Mouse (Mus musculus) thymus, postnatal 4 days (tissue): ENCODE measurements around the gene Ada.
A peak's percentile ranks its signal among the peaks of the same experiment; 100 is the strongest.

Experiments
- DNase-seq: peaks from one replicate; pipeline ENCODE4 v3.0.0; 2021

The Ada gene

DNA sequence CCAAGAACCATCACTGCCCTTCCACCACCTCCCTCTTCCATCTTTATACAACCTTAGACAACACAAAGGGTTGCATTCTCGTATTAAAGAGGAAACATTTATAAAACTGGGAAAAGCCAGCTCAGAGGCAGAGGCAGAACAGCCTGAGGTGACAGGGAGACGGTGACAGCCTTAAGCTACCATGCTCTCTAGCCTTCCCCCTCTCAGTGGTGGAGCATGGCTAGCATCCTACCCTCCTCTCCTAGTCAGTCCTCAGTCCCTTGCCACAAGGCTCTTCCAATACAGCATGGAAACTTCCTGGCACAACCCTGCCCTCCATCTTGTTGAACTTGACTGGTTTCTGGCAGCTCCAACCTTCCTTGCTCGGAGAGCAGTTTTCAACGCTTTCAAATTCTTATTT lies 21.7 kb downstream of the Ada start:
- DNase-seq = no peak

DNA sequence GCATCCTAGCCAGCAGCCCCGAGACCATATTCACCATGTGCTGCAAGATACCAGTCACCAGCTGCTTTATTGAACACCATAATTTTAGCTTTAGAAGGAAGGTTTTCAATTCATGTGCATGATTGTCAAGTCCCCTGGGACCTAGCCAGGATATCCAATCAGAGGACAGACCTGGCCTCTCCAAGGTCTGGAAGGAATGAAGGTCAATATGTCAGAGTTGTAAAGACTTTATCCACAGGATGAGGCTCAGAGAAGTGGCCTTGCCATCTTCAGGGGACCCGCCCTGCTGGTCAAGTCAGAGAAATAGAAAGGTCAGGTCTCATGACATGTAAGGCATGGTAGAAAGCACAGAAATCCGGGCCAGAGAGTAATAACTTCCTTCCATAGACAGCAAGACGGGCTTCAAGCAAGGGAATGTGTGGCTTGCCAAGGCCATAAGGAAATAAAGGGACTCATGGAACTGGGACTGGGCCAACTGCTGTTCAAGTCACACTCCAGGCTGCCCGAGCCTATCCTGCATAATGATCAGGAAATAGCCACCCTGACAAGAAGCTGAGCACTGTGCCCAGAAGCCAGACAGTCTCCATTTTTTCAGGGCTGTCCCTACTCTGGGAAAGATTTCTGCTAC lies 23.2 kb downstream of the Ada start:
- no peak for DNase-seq

DNA sequence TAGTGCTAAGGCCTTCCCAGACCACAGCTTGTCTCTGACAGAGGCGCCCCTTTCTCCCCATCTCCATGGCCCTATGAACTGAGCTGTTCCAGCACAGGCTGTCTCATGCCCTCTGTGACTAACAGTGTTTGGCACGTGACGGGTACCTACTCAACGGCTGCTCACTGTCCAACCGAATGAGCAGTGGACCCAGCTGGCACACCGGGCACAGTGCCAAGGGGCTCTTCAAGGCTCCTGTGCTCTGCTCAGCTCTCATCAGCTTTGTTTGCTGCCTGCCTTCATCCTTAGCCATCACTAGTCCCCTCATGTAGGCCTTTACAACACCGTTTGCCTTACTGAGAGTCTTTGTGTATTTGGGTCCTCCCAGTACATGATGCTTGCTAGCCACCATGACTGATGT lies 27.5 kb downstream of the Ada start:
- no peak for DNase-seq

DNA sequence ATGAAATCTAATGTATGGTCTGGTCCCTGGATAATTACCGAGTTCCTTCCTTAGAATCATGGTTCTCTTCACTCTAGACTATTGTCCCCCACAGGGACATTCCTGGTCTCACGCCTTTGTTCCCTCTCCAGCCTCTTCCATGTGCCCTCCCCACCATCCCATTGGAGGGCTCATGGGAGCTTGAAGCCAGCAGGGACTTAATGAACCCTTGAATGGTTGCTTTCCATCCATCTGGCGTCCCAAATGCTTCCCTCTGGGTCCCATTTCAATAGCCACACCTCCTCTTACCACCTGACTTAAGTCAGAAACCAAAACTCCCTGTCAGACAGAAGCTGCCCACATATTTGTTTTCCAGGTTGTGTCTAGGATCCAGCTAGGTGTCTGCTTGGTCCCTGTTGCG lies 30.4 kb downstream of the Ada start:
- no peak for DNase-seq

DNA sequence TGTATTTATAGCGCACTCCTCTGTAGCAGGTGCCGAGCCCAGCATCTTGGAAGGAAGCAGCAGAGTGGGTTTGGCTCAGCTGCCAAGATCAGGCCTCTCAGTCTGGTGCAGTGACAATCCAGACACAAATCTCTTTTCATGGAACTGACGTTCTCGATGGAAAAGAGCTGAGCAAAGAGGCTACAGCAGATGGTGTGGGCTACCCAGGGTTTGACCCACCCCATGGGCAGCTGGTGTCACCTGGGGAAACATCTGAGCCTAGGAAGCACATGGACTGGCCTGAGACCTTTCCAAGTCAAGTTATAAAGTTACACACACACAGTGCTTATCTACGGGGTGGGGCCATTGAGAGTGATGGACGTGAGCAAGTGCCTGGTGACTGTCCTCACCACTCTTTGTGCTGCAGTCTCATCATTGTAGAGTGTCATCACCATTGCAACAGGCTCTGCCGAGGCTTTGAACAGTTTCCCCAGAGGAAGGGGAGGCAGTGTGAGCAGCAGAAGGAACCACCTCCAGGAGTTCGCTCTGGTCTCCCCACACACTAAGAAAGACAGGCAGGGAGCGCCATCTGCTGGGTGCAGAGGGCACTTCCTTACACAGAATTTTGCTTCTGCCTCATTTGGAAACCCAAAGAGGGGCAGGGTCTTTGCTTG lies 31.0 kb downstream of the Ada start:
- peak; percentile 93 for DNase-seq

DNA sequence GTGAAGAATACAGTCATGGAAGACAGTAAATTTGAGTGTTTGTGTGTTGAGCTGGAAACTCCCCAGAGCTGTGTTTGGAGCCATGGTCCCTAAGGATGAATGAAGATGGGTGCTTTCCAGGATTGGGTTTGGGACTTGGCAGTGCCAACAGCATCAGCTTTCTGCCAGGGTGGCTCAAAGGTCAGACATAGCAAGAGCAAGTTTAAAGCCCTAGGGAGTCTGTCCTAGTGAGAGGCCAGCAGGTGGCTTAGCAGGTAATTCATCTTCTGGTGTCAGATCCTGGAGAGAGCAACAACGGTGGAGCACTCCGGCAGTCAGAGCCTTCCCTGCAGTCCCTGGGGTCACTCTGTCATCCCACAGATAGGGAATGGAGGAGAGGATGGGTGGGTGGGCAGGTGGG lies 31.5 kb downstream of the Ada start:
- no peak for DNase-seq

DNA sequence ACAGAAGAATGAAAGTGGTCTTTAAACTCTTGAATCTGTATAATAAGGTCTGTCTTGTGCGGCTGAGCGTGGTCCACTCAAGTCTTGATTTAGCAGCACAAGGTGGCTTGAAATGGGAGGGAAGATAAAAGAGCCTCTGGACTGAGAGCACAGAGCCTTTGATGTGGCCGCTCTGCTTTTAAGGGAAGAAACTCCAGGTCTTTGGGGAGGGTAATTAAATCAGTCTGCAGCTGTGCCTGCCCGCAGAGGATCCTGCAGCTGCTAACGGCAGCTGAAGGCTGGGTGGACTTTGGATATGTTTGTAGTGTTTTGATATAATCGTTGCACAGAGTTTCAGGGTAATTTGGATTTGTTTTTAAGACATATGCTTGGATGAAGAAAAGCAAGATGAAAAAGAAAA lies 33.2 kb downstream of the Ada start:
- peak; percentile 50 for DNase-seq

DNA sequence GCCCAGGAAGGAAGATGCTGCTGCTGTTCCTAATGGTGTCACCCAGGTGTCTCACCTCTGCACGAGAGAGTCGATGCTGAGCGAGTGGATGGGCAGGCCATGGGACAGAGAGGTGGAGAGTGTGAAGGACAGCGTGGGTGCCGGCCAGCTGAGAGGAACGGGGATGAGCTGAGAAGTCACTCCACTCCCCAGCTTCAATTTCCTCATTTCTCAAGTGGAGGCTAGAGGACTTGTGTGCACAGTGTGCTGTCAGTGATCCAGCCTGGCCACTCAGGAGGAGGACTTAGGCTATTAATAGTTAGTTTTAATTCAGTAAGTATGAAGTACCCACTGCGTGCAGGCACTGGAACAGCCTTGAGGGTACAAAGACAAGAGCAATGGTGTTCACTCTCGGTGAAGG lies 33.6 kb downstream of the Ada start:
- DNase-seq = peak; percentile 37

DNA sequence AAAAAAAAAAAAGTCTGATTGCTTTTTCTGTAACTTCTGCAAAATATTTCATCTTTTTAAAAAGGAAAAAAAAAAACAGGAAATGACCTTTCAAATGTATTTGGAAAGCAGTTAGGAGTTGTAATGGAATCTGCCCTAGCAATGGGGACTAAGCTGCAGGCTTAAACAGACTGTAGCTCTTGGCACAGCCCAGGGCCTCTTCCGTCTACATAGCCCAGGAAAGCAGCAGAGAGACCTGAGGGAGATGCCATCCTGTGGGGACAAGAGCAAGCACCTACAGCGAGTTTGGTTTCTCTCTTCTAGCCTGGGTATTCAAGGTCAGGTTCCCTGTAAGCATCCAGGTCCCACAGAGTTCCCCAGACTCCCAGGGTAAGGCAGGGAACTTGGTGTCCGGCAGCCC lies 36.7 kb downstream of the Ada start:
- peak; percentile 44 for DNase-seq

DNA sequence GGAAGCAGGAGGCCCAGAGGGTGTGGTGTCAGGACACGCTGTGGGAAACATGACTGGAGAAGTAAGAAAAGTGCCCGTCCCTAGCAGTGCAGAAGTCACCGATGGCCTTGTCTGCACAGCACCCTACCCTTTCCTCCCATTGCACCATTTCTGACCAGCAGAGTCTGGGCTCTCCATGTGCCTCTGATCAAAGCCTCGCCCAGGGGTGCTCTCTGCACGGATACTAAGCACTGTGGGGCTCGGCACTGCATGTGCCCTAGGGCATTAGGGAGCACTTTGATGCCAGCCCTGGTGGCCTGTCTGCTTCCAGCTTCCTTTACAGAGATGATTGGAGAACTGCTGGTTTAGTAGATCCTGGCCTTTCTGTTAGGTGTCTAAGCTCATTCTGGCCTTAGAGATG lies 37.2 kb downstream of the Ada start:
- DNase-seq = peak; percentile 54

DNA sequence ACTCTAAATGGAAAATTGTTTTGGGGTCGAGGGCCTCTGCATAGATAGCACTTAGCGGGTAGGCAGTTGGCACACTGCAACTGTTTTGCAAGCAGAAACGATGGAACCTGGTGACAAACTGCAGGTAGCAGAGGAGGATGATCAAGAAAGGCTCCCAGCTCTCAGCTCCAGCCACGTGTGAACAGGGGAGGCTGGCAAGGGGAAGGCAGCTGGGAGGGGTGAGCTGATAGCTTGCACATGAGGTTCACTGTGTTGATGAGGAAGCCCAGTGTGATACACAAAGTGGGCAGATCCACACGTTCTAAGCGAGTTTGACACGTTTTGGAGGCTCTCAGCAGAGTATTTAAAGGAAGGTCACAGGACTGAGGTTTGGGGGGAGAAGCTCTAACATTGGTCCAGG lies 37.6 kb downstream of the Ada start:
- DNase-seq = peak; percentile 68

DNA sequence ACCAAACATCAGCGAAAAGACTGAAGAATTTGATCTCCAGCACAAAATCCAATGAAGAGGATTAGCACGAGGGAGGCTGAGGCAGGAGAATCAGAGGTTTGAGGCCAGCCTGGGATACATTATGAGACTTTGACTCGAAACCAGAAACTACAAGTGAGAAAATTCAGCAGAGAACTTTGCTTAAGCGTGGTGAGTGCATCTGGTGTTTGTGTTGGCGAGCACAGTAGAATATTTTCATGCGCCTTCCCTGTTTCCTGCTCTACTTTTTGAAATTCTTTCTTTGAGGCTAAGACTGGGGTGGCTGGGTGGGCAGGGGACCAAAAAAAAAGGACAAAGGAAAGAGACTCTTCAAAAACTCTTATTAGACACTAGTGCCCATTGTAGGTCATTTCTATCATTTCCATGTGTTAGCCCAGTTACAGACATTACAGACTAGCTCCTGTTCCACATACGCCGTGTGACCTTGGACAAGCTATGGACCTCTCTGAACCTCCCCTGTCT lies 38.6 kb downstream of the Ada start:
- DNase-seq = no peak

DNA sequence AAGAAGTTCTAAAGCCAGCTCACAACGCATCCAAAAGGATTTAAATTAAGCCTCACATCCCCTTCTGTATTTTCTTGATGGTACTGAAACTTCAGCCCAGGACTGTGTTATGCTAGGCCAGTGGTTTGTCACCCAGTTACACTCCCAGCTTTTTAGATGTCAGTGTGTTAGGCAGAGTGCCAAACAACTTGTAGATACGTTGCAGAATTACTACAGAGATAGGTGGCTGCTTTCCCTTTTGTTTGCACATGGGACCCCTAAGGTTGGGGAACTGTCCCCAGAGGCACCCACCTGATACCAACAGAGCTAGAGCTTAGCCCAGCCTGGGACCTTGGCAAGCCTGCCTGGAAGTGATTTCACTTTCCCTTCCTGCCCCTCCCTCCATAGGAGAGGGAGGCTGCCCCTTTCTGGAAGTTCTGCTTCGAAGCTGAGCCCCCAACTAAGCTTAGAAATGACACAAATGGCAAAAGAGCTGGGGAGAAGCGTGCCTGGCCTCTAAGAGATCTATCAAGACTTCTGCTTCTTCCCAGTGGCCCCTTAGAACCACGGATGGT lies 39.4 kb downstream of the Ada start:
- DNase-seq = peak; percentile 39

DNA sequence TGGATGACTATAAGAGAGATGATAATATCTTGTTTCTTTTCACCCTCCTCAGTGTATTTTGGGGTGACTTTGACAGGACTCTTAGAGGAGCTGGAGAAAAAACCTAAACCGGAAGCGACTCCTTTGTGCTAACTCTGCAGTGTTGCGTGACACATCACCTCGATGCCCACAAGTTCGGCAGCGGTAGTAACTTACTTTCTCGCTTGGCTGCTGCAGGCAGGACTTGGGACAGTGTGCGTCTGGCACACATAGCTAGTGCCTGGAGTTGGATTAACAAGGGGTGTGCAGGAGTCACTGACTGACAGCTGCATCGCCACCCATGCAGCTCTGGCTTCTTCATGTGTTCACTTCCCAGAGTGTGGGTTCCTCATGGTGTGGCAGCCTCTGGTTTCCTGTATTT lies 40.0 kb downstream of the Ada start:
- DNase-seq = peak; percentile 50

DNA sequence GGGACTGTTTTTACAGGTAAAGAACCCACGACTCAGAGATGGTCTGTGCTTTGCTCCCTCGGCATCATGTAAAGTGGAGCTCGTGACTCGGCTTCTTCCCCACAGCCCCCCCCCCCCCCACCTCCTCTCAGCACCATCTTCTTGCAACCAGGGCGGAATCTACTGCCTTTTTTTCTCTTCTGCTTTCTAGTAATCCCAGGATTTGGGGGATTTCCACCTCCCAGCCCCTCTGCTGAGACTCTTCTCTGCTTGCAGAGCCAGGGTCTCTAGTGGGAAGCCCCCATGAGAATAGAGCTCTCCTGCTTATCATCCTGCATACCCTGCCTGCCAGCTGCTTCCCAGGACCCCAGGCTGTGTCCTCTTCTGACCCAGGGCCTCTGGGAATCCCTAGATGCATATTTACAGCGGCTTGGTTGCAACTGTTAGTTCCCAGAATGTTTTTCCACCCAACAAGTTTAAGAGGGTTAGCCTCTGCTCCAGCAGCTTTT lies 41.2 kb downstream of the Ada start:
- DNase-seq = no peak

DNA sequence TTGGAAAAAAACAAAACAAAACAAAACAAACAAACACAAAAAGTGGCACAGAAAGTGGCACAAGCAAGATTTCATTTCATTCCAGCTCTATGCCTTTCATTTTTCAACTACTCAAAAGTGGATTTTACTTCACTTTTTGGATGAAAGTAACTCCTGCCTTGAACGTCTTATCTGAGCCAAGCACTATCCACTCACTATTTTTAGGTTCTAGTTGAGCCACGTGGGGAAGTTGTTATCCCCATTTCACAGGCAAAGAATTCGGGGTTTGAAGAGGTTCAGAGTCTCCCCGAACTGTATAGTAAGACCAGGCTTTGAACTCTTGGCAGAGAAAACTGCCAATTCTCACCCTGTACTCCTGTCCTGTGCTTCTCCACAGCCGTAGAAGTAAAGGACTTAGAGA lies 41.7 kb downstream of the Ada start:
- DNase-seq = no peak

DNA sequence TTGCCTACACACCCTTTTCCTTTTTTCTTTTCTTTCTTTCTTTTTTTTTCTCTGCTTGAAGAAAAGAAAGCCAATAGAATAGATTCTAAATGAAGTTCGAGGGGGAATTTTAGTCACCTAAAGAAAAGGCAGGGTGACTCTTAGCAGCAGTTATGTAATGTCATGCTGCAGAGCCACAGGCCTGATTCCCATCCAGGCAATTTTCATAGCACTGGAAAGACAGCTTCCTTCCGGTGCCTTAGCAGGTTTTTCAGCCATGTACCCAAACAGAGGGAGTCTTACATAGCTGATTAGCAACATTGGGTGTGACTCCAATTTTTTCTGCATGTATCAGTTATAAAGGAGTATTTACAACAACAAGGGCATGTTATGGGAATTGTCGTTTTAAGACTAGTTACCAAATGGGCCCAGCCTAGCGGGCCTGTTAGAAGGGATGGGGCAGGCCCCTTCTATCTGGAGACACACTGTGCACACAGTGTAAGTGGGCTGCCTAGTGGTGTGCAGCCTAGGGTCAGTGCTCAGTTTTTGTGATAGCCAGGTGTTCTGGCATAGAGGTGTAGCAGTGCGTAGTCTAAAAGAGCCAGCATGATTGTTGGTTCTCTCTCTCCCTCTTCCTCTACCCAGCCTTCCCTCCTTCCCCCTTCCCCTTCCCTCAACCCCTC lies 46.3 kb downstream of the Ada start:
- DNase-seq = no peak

DNA sequence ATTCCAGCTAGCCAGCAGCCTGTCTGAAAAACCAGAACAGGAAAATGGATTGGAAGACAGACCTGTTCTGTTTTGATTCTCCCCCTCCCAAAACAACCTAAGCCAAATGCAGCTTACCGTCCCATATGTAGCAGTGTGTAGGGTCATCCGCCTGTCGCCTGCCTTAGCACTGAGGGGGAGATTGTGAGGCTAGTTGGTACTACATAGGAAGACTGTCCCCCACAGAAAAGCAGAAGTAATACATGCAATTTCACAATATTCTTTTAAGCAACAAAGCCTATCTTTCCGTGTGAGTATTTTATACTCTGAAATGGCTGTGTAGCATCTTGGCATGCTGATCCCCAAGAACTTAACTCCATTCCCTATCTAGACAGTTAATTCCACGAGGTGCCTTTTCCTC lies 47.1 kb downstream of the Ada start:
- no peak for DNase-seq

DNA sequence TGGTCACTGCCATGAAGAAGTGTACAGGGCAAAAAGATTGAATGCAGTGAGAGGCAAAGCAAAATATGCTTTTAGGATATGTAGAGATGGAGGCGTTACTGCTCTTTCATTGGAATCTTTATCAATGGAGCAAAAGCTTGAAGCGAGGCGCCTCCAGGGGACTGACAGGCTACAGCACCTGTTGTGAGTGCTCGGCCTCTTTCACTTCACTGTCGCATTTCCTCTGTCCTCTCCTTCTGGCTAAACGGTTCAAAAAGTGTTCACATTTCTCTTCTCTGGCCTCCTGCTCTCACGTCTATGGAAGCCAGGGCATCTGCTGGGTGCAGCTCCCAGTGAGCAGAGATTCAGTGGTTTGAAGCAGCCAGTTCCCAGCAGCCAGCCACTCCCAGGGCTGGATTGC lies 47.6 kb downstream of the Ada start:
- DNase-seq = peak; percentile 47

DNA sequence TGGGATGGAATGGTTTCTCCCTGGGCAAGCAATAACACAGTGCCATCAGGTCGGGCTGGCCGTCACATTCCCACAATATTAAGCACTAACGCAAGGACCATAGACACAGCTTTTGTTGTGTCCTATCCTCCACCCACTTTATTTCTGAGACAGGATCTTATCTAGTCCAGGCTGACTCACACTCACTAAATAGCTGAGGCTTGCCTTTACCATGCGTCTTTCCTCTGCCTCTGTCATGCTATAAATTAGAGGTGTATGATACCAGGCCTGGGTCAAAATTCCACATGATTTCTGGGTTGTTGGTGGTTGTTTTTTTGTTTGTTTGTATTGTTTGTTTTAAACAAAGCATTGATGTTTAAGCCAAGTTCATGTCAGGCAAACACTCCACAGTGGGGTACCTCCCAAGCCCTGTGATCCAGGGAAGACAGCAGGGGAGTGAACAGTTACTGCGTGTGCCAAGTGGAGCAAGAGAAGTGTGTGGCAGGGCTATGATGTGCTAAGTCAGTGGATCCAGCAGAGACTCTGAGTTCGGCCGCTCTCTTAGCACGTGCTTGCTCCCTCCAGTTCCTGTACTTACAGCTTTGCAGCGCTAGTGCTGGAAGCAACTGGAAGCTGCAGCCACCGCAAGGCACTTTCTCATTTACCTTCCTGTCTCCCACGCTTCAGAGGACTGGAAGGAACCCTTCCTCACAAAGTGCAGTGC lies 50.8 kb downstream of the Ada start:
- DNase-seq = no peak

DNA sequence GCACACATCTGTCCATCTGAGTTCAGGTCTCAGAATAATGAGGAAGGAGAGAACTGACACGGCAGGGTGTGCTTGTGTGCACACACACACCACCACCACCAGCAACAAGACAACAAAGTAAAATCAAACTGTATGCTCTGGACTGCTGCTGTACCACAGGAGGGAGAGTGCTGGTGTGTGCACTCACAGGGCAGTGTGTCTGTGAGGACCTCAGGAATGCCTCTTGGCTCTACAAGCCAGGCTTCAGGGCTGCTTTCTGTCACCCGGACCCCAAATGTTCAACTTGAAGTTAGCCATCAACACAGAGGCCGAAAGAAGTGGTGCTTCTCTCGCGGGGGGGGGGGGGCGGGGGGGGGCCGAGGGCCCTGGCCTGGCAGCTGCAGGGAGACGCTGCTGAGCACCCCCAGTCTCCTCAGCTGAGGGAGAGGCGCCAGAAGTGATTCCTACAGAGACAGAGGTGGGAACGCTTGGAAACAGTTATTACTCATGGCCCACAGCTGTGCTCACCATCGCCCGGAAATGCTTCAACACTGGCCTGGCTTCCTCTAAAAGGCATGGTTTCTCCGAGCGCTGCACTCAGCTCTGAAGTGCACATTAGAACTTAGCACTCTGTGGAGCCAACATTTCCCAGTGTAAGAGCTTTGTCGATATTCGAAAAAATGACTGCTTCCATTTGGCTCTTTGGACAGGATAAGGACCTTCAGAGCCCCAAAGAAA lies 52.1 kb downstream of the Ada start:
- peak; percentile 55 for DNase-seq

DNA sequence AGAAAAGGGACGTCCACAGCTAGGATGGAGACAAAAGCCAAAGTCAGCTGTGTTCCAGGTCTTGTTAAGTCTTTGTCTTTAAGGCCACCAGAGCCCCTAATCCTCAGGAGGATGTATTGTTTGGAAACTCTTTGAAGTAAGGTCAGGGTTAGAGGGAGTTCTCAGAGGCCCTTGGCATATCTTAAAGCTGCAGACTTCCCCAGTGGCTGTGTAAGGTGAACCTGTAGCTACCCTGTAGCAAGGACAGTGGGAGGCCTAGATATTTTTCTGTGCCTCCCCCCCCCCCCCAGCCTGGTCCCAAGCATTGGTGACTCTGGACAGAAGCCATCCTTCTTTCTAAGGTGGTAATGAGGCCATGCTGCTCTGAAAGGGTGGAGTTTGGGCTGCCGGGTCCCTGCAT lies 53.3 kb downstream of the Ada start:
- no peak for DNase-seq
